Mouse (Mus musculus) liver, embryonic 14.5 days (tissue): ENCODE results near the gene Kifap3. TPM values are rescaled to one million over a fixed set of nuclear protein-coding genes. Genes with fewer than 3 reads are reported as not detected.
A peak's percentile ranks its signal among the peaks of the same experiment; 100 is the strongest.

Source experiments
- ATAC-seq: fragments of 200-750 bp; cut with Nextera tagmentation; 2 replicates; pipeline ENCODE4 v1.8.0; 2017; ENCODE audit warnings: moderate number of reproducible peaks, mild to moderate bottlenecking, moderate library complexity; ENCODE audit not compliant: insufficient read depth
- DNase-seq, 3 experiments: peaks; one replicate each; pipeline ENCODE4 v3.0.0-alpha.2; 2012 to 2013; ENCODE audit warnings: low read depth in 3 of 3, low spot score in 3 of 3
- H3K27ac ChIP-seq: fragments of 300-500 bp; sonication (generic); 2 replicates; pipeline ENCODE4 v1.5.1; 2014; ENCODE audit warnings: moderate library complexity, mild to moderate bottlenecking, control low read depth, inconsistent platforms
- H3K27me3 ChIP-seq: fragments of 300-500 bp; sonication (generic); 2 replicates; pipeline ENCODE4 v1.6.1; 2014; ENCODE audit warnings: mild to moderate bottlenecking, low read length, moderate library complexity; ENCODE audit not compliant: control insufficient read depth, insufficient read depth
- H3K36me3 ChIP-seq: fragments of 300-500 bp; sonication (generic); replicated peaks from 2 replicates; pipeline ENCODE4 v1.6.1; 2014; ENCODE audit warnings: low read depth; ENCODE audit not compliant: control insufficient read depth, insufficient read depth
- H3K4me1 ChIP-seq, 2 experiments: fragments of 200-500 bp in 1 of 2; fragments of 300-500 bp in 1 of 2; sonication (generic) in 1 of 2; replicated peaks; 2 replicates each; pipeline ENCODE4 v1.6.1; 2012 to 2014; ENCODE audit warnings: antibody characterized with exemption in 1 of 2, inconsistent platforms in 1 of 2, low read length in 1 of 2; ENCODE audit not compliant: control insufficient read depth in 2 of 2, insufficient read depth in 2 of 2
- H3K4me2 ChIP-seq: fragments of 300-500 bp; sonication (generic); 2 replicates; pipeline ENCODE4 v1.6.1; 2014; ENCODE audit warnings: low read depth, mild to moderate bottlenecking, control low read depth, moderate library complexity
- H3K4me3 ChIP-seq, 2 experiments: fragments of 200-500 bp in 1 of 2; fragments of 300-500 bp in 1 of 2; sonication (generic) in 1 of 2; 2 replicates each; pipeline ENCODE4 v1.5.1; 2012 to 2014; ENCODE audit warnings: low read depth in 2 of 2, low read length in 2 of 2, mild to moderate bottlenecking in 2 of 2, control low read depth in 1 of 2, inconsistent platforms in 1 of 2, moderate library complexity in 1 of 2; ENCODE audit not compliant: insufficient read depth in 1 of 2
- H3K9ac ChIP-seq: fragments of 300-500 bp; sonication (generic); replicated peaks from 2 replicates; pipeline ENCODE4 v1.6.1; 2014; ENCODE audit warnings: mild to moderate bottlenecking, control low read depth, moderate library complexity
- H3K9me3 ChIP-seq: fragments of 300-500 bp; sonication (generic); 2 replicates; pipeline ENCODE4 v1.6.1; 2016; ENCODE audit warnings: low read length, mixed read lengths; ENCODE audit not compliant: control insufficient read depth
- CTCF ChIP-seq: IDR thresholded peaks from 2 replicates; pipeline ENCODE4 v1.5.1; 2016; ENCODE audit warnings: antibody characterized with exemption, low read depth, control low read depth
- EP300 ChIP-seq: IDR thresholded peaks from 2 replicates; pipeline ENCODE4 v1.6.1; 2016; ENCODE audit warnings: antibody characterized with exemption, low read depth
- WGBS: fragments of 180-500 bp; shearing (Covaris S2); extraction: QIAGEN DNeasy Blood & Tissue Kit; methylation state at CpG from one replicate; pipeline ENCODE4 v1.1.7; 2014; ENCODE audit not compliant: insufficient replicate concordance; 5-methylcytosine and 5-hydroxymethylcytosine counted together
- polyA plus RNA-seq, 2 experiments: library from polyadenylated mRNA; depleted of rRNA in 1 of 2; stranded (reverse) in 1 of 2; unstranded in 1 of 2; fragments of >200 nt; fragmentation: Nextera tagmentation in 1 of 2; extraction: Ambion mirVana in 1 of 2; gene quantifications; 2 replicates each; pipeline versions ENCODE4 v1.2.1 to v1.2.3; 2012 to 2014

Kifap3 gene
- polyA plus RNA-seq, 2 experiments, result 1.3 to 2.3 TPM

GRCm38 (mm10) chr1:163930458-163930794, 151.0 kb downstream of the Kifap3 start:
- TF ChIP-seq EP300, result no peak
- no peak for TF ChIP-seq CTCF
- Histone ChIP-seq H3K9me3 (no peaks in the 10 kb centered on the region), H3K27ac (no peak overlapping the region), H3K27me3 (no peaks in the 10 kb centered on the region), H3K36me3 (peaks cover 14% of the 10 kb centered on the region), H3K4me1 (peaks cover 5 to 19% of the 10 kb centered on the region in 2 experiments; a peak in 3 of 4 replicates), H3K4me2 (peak overlapping the region; percentile 70), H3K4me3 (peak overlapping the region; percentile 80 to 94), H3K9ac (peak overlapping the region; percentile 92)
- under 1% methylated on average over 12 of the region's 12 CpGs for WGBS
- DNase-seq, result peak in 1 of 3 experiments; percentile 22
- peak; percentile 19 for ATAC-seq

GRCm38 (mm10) chr1:163931801-163932200, 152.4 kb downstream of the Kifap3 start:
- Histone ChIP-seq H3K9me3 (no peaks in the 10 kb centered on the region), H3K27me3 (no peaks in the 10 kb centered on the region), H3K4me3 (peak overlapping the region; percentile 15 to 80; a peak in 3 of 4 replicates), H3K4me1 (peaks cover 5 to 19% of the 10 kb centered on the region in 2 experiments; a peak in 3 of 4 replicates), H3K36me3 (peaks cover 24% of the 10 kb centered on the region), H3K27ac (no peak overlapping the region), H3K4me2 (peak overlapping the region; percentile 70), H3K9ac (no peak overlapping the region)
- WGBS, result 47% methylated on average over 8 of the region's 8 CpGs
- DNase-seq (peak in 2 of 3 experiments; percentile 18 to 26), ATAC-seq (peak; percentile 8; the same call in 1 of the 2 replicates)
- TF ChIP-seq CTCF (no peak), EP300 (no peak)

- no peak overlapping the region for H3K4me3 ChIP-seq
- H3K9ac ChIP-seq, result no peak overlapping the region
- no peaks in the 10 kb centered on the region for H3K27me3 ChIP-seq
- DNase-seq, result no peak
- H3K9me3 ChIP-seq, result no peaks in the 10 kb centered on the region
- 71% methylated on average over 2 of the region's 2 CpGs for whole genome bisulfite sequencing
- peaks cover 37% of the 10 kb centered on the region for H3K36me3 ChIP-seq
- no peak overlapping the region for H3K4me2 ChIP-seq
- ATAC-seq, result no peak
- H3K27ac ChIP-seq, result no peak overlapping the region
- no peak for TF ChIP-seq CTCF
- no peak for TF ChIP-seq EP300
- peaks cover 5 to 14% of the 10 kb centered on the region in 2 experiments; a peak in 3 of 4 replicates for H3K4me1 ChIP-seq
Measured at GRCm38 (mm10) chr1:163934591-163934990, 155.2 kb downstream of the Kifap3 start.

- Histone ChIP-seq H3K9me3 (no peaks in the 10 kb centered on the region), H3K4me1 (no peaks in the 10 kb centered on the region), H3K27me3 (no peaks in the 10 kb centered on the region), H3K36me3 (peaks cover 49% of the 10 kb centered on the region), H3K27ac (no peak overlapping the region), H3K4me3 (no peak overlapping the region), H3K9ac (no peak overlapping the region), H3K4me2 (no peak overlapping the region)
- TF ChIP-seq CTCF, result no peak
- no peak for TF ChIP-seq EP300
- 70% methylated on average over 6 of the region's 6 CpGs for WGBS
- no peak for ATAC-seq
- DNase-seq, result no peak
Measured at GRCm38 (mm10) chr1:163942056-163942455, 162.7 kb downstream of the Kifap3 start.

GRCm38 (mm10) chr1:163953396-163953795, 174.0 kb downstream of the Kifap3 start:
- H3K36me3 ChIP-seq, result peaks cover 56% of the 10 kb centered on the region
- no peak overlapping the region for H3K4me3 ChIP-seq
- no peak overlapping the region for H3K27ac ChIP-seq
- no peak for DNase-seq
- no peak overlapping the region for H3K9ac ChIP-seq
- no peak for ATAC-seq
- H3K4me2 ChIP-seq, result no peak overlapping the region
- WGBS, result 82% methylated on average over 2 of the region's 2 CpGs
- TF ChIP-seq EP300, result no peak
- H3K27me3 ChIP-seq, result no peaks in the 10 kb centered on the region
- no peaks in the 10 kb centered on the region for H3K4me1 ChIP-seq
- no peaks in the 10 kb centered on the region for H3K9me3 ChIP-seq
